Mouse (Mus musculus) midbrain, embryonic 14.5 days (tissue): Measurements from ENCODE around the gene Lama4. TPM values are rescaled to one million over a fixed set of nuclear protein-coding genes. Genes with fewer than 3 reads are reported as not detected.

Experiments used
- ATAC-seq: fragments of 200-750 bp; cut with Nextera tagmentation; 2 replicates; pipeline ENCODE4 v1.8.0; 2017; ENCODE audit warnings: moderate number of reproducible peaks, moderate library complexity; ENCODE audit not compliant: low FRiP score, low TSS enrichment
- DNase-seq: peaks from one replicate; pipeline ENCODE4 v3.0.0-alpha.2; 2015
- H3K27ac ChIP-seq: fragments of 300-500 bp; sonication (generic); replicated peaks from 2 replicates; pipeline ENCODE4 v1.5.1; 2014; ENCODE audit warnings: mild to moderate bottlenecking, low read depth, low read length, moderate library complexity
- H3K27me3 ChIP-seq: fragments of 300-500 bp; sonication (generic); 2 replicates; pipeline ENCODE4 v1.6.1; 2014; ENCODE audit warnings: low read length, control low read depth, mixed read lengths; ENCODE audit not compliant: control insufficient read depth, insufficient read depth
- H3K36me3 ChIP-seq: fragments of 300-500 bp; sonication (generic); 2 replicates; pipeline ENCODE4 v1.6.1; 2014; ENCODE audit warnings: low read length, control low read depth; ENCODE audit not compliant: control insufficient read depth, insufficient read depth
- H3K4me1 ChIP-seq: fragments of 300-500 bp; sonication (generic); 2 replicates; pipeline ENCODE4 v1.6.1; 2014; ENCODE audit warnings: mild to moderate bottlenecking, antibody characterized with exemption, low read length, control low read depth; ENCODE audit not compliant: control insufficient read depth, insufficient read depth
- H3K4me2 ChIP-seq: fragments of 300-500 bp; sonication (generic); 2 replicates; pipeline ENCODE4 v1.6.1; 2014; ENCODE audit warnings: mild to moderate bottlenecking, low read length, moderate library complexity
- H3K4me3 ChIP-seq: fragments of 300-500 bp; sonication (generic); replicated peaks from 2 replicates; pipeline ENCODE4 v1.5.1; 2014; ENCODE audit warnings: low read depth, low read length
- H3K9ac ChIP-seq: fragments of 300-500 bp; sonication (generic); replicated peaks from 2 replicates; pipeline ENCODE4 v1.6.1; 2014; ENCODE audit warnings: mild to moderate bottlenecking, low read length, moderate library complexity
- H3K9me3 ChIP-seq: fragments of 300-500 bp; sonication (generic); 2 replicates; pipeline ENCODE4 v1.6.1; 2016; ENCODE audit warnings: low read length, control low read depth, mixed read lengths; ENCODE audit not compliant: control insufficient read depth
- WGBS: fragments of 180-500 bp; shearing (Covaris S2); extraction: QIAGEN DNeasy Blood & Tissue Kit; methylation state at CpG from one replicate; pipeline ENCODE4 v1.1.7; 2014; 5-methylcytosine and 5-hydroxymethylcytosine counted together
- polyA plus RNA-seq: library from polyadenylated mRNA; unstranded; fragments of >200 nt; fragmentation: Nextera tagmentation; extraction: Ambion mirVana; gene quantifications from 2 replicates; pipeline ENCODE4 v1.2.1, GENCODE M21; 2014

The Lama4 gene
- polyA plus RNA-seq, 1 experiment from 2014 or later: 18.9 TPM

DNA sequence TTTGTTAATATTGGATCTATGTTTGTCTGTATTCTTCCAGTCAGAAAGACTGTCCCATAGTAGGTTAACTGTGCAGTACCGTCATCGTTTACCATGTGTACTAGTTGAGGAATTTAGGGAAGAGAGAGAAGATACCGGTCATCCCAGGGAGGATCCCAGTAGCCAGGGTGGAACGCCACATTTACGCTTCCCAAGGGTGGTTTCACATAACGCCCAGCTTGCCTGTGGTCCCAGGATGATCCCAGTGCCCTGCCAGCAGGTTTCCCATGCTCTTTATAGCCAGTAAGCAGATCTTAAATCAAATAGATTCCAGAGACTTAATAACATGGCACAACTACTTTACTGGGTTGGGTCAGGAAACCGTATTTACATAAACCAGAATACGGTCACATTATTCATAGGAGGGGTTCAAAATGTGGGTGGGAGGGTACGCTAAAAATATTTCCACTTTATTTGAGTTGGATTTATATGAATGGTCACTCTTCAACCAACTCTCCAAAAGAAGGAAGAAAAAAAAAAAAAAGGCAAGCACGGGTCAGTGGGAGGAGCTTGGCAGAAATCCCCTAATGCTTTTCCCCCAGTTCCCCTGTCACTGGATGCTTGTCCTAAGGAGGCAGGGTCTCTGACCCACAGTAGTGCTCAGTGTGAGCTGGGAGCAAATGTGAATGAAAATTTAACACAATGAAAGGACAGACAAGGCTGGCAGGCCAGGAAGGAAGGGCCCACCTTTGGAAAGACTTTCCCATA is 3.2 kb downstream of the Lama4 start:
- no peak overlapping the region for H3K4me3 ChIP-seq
- 80% methylated on average over 10 of the region's 10 CpGs for WGBS
- H3K4me2 ChIP-seq: peak overlapping the region; percentile 17; the same call in 1 of the 2 replicates
- no peaks in the 10 kb centered on the region for H3K9me3 ChIP-seq
- H3K27ac ChIP-seq: no peak overlapping the region
- H3K9ac ChIP-seq: no peak overlapping the region
- peaks cover 7% of the 10 kb centered on the region; the same call in 1 of the 2 replicates for H3K4me1 ChIP-seq
- H3K36me3 ChIP-seq: no peaks in the 10 kb centered on the region
- no peak for ATAC-seq
- H3K27me3 ChIP-seq: no peaks in the 10 kb centered on the region
- no peak for DNase-seq

DNA sequence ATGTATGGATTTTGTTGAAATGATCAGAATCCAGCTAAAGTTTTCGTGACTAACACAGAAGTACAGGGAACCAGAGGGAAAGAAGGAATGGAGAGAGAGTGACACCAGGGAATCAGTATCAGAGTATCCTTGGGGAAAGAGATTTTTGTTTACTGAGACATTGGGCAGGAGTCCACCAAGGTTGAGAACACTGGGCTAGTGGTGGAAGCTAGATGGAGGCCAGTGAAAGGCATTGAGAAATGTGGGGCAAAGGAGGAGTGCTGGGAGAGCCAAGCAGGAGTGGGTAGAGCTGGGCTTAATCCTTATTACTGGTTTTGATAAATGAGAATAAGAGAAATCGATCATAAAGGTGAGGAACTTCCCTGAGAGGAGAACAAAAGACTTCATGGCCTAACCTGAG is 4.2 kb downstream of the Lama4 start:
- no peak for DNase-seq
- Histone ChIP-seq H3K36me3 (no peaks in the 10 kb centered on the region), H3K9ac (no peak overlapping the region), H3K27ac (no peak overlapping the region), H3K9me3 (no peaks in the 10 kb centered on the region), H3K27me3 (no peaks in the 10 kb centered on the region), H3K4me2 (no peak overlapping the region), H3K4me3 (no peak overlapping the region), H3K4me1 (peaks cover 7% of the 10 kb centered on the region; the same call in 1 of the 2 replicates)
- ATAC-seq: no peak
- WGBS: 87% methylated on average over 2 of the region's 2 CpGs

DNA sequence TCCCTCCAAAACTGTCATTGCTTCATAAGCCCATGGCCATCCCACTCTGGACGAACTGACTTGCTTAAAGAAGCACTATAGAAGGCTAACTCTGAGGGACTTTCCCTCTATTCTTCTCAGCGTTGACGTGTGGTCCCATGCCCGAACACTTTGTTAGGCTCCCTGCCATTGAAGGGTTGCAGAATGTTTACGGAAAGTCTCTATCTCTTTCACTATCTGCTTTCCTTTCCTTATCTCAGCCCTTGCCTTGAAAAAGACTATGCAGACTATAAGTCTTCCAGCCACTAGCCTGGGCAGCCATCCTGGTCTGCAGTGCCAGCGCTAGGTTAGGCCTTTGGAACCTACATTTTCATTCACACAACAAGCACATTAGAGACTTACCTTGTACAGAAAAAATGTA is 4.7 kb downstream of the Lama4 start:
- DNase-seq: no peak
- WGBS: 87% methylated on average over 6 of the region's 6 CpGs
- ATAC-seq: no peak
- Histone ChIP-seq H3K4me2 (no peak overlapping the region), H3K4me1 (peaks cover 7% of the 10 kb centered on the region; the same call in 1 of the 2 replicates), H3K4me3 (no peak overlapping the region), H3K9ac (no peak overlapping the region), H3K27me3 (no peaks in the 10 kb centered on the region), H3K27ac (no peak overlapping the region), H3K36me3 (no peaks in the 10 kb centered on the region), H3K9me3 (no peaks in the 10 kb centered on the region)

DNA sequence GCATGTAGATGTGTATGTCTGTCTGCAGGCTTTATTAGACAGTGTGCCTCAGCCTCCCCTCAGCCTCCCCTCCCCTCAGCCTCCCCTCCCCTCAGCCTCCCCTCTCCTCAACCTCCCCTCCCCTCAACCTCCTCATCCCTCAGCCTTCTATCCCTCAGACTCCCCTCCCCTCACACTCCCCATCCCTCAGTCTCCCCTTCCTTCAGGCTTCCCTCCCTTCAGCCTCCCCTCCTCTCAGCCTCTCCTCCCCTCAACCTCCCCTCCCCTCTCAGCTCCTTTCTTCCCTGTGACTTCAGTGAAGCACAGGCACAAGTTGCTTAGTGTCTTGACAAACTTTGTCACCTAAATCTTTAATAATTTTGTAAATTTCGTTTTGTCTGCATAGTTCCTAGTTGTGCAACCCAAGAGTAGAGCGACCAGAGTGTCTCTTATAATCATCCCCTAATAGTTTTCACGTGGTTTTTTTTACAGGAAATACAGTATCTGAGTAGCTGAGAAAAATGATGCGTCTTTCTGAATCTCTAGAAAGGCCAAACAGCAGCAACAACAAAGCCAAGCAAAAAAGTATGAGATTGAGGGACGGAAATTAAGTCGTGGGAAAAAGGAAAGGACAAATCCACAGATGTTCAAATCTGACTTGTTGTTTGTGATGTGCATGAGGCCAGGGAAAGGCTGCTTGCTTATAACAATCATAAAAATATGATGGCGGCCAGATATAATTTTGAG is 7.1 kb downstream of the Lama4 start:
- Histone ChIP-seq H3K36me3 (no peaks in the 10 kb centered on the region), H3K9ac (no peak overlapping the region), H3K27ac (no peak overlapping the region), H3K27me3 (no peaks in the 10 kb centered on the region), H3K4me2 (no peak overlapping the region), H3K9me3 (no peaks in the 10 kb centered on the region), H3K4me3 (no peak overlapping the region), H3K4me1 (no peaks in the 10 kb centered on the region)
- 68% methylated on average over 7 of the region's 7 CpGs for WGBS
- ATAC-seq (no peak), DNase-seq (no peak)

DNA sequence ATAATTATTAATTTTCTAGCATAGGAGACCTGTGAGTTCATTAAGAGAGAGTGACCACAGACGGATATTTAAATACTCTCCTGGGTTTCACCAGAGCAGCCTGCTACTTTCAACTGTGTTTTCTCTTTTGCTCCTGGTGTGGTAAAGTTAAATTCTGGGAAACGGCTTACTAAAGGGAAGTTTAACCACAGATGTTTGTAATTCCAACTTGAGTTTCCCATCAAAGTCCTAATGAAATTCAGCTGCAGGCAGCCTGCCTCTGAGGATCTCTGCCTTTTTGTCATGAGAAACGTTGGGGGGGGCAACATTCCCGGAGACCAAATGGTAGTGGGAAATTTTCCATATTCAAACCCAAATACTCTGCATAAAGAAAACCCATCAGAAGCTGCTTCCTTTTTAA is 7.7 kb downstream of the Lama4 start:
- no peak for DNase-seq
- Histone ChIP-seq H3K9ac (no peak overlapping the region), H3K9me3 (no peaks in the 10 kb centered on the region), H3K4me3 (no peak overlapping the region), H3K27me3 (no peaks in the 10 kb centered on the region), H3K4me1 (no peaks in the 10 kb centered on the region), H3K36me3 (no peaks in the 10 kb centered on the region), H3K27ac (no peak overlapping the region), H3K4me2 (no peak overlapping the region)
- 54% methylated on average over 4 of the region's 4 CpGs for WGBS
- ATAC-seq: no peak

DNA sequence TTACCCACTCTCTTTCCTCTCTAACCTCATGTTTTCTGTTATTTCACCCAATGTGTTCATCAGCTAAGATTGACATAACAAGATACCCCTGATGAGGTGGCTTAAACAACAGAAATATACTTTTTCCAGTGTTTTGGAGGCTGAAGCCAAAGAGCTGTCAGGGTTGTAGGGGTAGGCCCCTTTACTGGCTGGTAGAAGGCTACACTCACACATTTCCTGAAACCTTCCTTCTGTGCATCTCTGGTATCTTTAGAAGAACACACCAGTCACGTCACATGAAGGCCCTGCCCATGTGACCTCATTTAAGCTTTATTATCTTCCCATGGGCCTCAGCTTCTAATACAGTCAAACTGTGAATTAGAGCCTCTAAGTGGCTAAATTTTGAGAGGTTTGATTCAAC is 12.9 kb downstream of the Lama4 start:
- WGBS: 79% methylated on average over 1 of the region's 1 CpGs
- ATAC-seq (no peak), DNase-seq (no peak)
- H3K36me3 ChIP-seq: no peaks in the 10 kb centered on the region
- H3K9ac ChIP-seq: no peak overlapping the region
- H3K27me3 ChIP-seq: no peaks in the 10 kb centered on the region
- H3K4me2 ChIP-seq: no peak overlapping the region
- no peaks in the 10 kb centered on the region for H3K4me1 ChIP-seq
- H3K9me3 ChIP-seq: no peaks in the 10 kb centered on the region
- H3K27ac ChIP-seq: no peak overlapping the region
- H3K4me3 ChIP-seq: no peak overlapping the region

DNA sequence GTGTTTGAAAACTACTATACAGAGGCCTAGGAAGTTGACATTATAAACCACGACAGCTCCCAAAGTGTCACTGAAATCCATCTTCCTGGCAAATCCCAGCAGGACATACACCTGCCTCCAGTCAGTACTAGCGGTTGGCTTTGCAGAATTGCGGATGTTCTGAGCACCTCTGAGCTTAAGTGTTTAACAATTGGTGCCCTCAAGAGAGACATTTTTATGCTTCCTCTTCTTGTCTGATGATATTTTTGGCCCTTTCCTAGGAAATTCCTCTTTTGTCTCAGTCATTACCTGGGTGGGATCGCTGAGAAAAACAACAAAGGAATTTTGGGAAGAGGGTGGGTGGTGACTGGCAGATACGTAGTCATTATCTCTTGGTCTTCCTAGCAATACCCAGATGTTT is 14.4 kb downstream of the Lama4 start:
- no peak overlapping the region for H3K9ac ChIP-seq
- DNase-seq (no peak), ATAC-seq (no peak)
- no peaks in the 10 kb centered on the region for H3K9me3 ChIP-seq
- H3K27me3 ChIP-seq: no peaks in the 10 kb centered on the region
- WGBS: 89% methylated on average over 5 of the region's 5 CpGs
- no peaks in the 10 kb centered on the region for H3K36me3 ChIP-seq
- no peaks in the 10 kb centered on the region for H3K4me1 ChIP-seq
- no peak overlapping the region for H3K4me2 ChIP-seq
- no peak overlapping the region for H3K4me3 ChIP-seq
- no peak overlapping the region for H3K27ac ChIP-seq

DNA sequence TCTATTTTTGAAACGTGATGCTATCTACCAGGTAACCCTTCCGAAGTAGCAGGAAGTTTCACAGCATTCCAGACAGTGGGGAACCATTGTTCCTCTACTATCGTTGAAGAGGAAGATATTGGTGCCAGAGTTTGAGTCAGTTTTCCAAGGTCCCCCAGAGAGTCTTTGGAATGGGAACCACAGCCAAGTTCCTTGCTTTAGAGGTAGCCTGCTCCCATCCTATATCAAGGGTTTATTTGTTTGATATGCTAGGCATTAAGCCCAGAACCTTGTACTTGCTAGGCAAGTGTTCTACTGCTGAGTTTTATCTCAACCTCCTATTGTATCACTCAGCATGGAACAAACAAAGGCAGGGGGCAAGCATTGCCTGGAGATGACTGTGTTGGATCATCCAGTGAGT is 15.7 kb downstream of the Lama4 start:
- 79% methylated on average over 3 of the region's 3 CpGs for WGBS
- Histone ChIP-seq H3K4me3 (no peak overlapping the region), H3K36me3 (no peaks in the 10 kb centered on the region), H3K27me3 (no peaks in the 10 kb centered on the region), H3K4me2 (no peak overlapping the region), H3K9ac (no peak overlapping the region), H3K9me3 (no peaks in the 10 kb centered on the region), H3K4me1 (no peaks in the 10 kb centered on the region), H3K27ac (no peak overlapping the region)
- no peak for ATAC-seq
- DNase-seq: no peak
